Mouse (Mus musculus) midbrain, embryonic 14.5 days (tissue): ENCODE data around the gene Gm10322. TPM values are rescaled to one million over a fixed set of nuclear protein-coding genes. Genes with fewer than 3 reads are reported as not detected.

Experiments
- ATAC-seq: fragments of 200-750 bp; cut with Nextera tagmentation; 2 replicates; pipeline ENCODE4 v1.8.0; 2017; ENCODE audit warnings: moderate number of reproducible peaks, moderate library complexity; ENCODE audit not compliant: low FRiP score, low TSS enrichment
- DNase-seq: peaks from one replicate; pipeline ENCODE4 v3.0.0-alpha.2; 2015
- H3K27ac ChIP-seq: fragments of 300-500 bp; sonication (generic); replicated peaks from 2 replicates; pipeline ENCODE4 v1.5.1; 2014; ENCODE audit warnings: mild to moderate bottlenecking, low read depth, low read length, moderate library complexity
- H3K27me3 ChIP-seq: fragments of 300-500 bp; sonication (generic); 2 replicates; pipeline ENCODE4 v1.6.1; 2014; ENCODE audit warnings: low read length, control low read depth, mixed read lengths; ENCODE audit not compliant: control insufficient read depth, insufficient read depth
- H3K36me3 ChIP-seq: fragments of 300-500 bp; sonication (generic); 2 replicates; pipeline ENCODE4 v1.6.1; 2014; ENCODE audit warnings: low read length, control low read depth; ENCODE audit not compliant: control insufficient read depth, insufficient read depth
- H3K4me1 ChIP-seq: fragments of 300-500 bp; sonication (generic); 2 replicates; pipeline ENCODE4 v1.6.1; 2014; ENCODE audit warnings: mild to moderate bottlenecking, antibody characterized with exemption, low read length, control low read depth; ENCODE audit not compliant: control insufficient read depth, insufficient read depth
- H3K4me2 ChIP-seq: fragments of 300-500 bp; sonication (generic); 2 replicates; pipeline ENCODE4 v1.6.1; 2014; ENCODE audit warnings: mild to moderate bottlenecking, low read length, moderate library complexity
- H3K4me3 ChIP-seq: fragments of 300-500 bp; sonication (generic); replicated peaks from 2 replicates; pipeline ENCODE4 v1.5.1; 2014; ENCODE audit warnings: low read depth, low read length
- H3K9ac ChIP-seq: fragments of 300-500 bp; sonication (generic); replicated peaks from 2 replicates; pipeline ENCODE4 v1.6.1; 2014; ENCODE audit warnings: mild to moderate bottlenecking, low read length, moderate library complexity
- H3K9me3 ChIP-seq: fragments of 300-500 bp; sonication (generic); 2 replicates; pipeline ENCODE4 v1.6.1; 2016; ENCODE audit warnings: low read length, control low read depth, mixed read lengths; ENCODE audit not compliant: control insufficient read depth
- WGBS: fragments of 180-500 bp; shearing (Covaris S2); extraction: QIAGEN DNeasy Blood & Tissue Kit; methylation state at CpG from one replicate; pipeline ENCODE4 v1.1.7; 2014; 5-methylcytosine and 5-hydroxymethylcytosine counted together
- polyA plus RNA-seq: library from polyadenylated mRNA; unstranded; fragments of >200 nt; fragmentation: Nextera tagmentation; extraction: Ambion mirVana; gene quantifications from 2 replicates; pipeline ENCODE4 v1.2.1, GENCODE M21; 2014

Gene Gm10322
- polyA plus RNA-seq, 1 experiment from 2014 or later: not detected

GRCm38 (mm10) chr10:59636751-59637533 lies 21.1 kb downstream of the Gm10322 start:
- H3K4me3 ChIP-seq: no peak overlapping the region
- WGBS: 75% methylated on average over 16 of the region's 16 CpGs
- H3K27me3 ChIP-seq: no peaks in the 10 kb centered on the region; the same call in 1 of the 2 replicates
- H3K36me3 ChIP-seq: no peaks in the 10 kb centered on the region
- H3K27ac ChIP-seq: no peak overlapping the region
- H3K4me2 ChIP-seq: no peak overlapping the region
- DNase-seq (no peak), ATAC-seq (no peak)
- no peaks in the 10 kb centered on the region; the same call in 1 of the 2 replicates for H3K9me3 ChIP-seq
- no peak overlapping the region for H3K9ac ChIP-seq
- H3K4me1 ChIP-seq: no peaks in the 10 kb centered on the region

- Histone ChIP-seq H3K36me3 (no peaks in the 10 kb centered on the region), H3K27me3 (no peaks in the 10 kb centered on the region; the same call in 1 of the 2 replicates), H3K9ac (no peak overlapping the region), H3K4me2 (no peak overlapping the region), H3K4me1 (no peaks in the 10 kb centered on the region), H3K27ac (no peak overlapping the region), H3K4me3 (no peak overlapping the region), H3K9me3 (no peaks in the 10 kb centered on the region; the same call in 1 of the 2 replicates)
- no peak for ATAC-seq
- no peak for DNase-seq
- WGBS: 83% methylated on average over 7 of the region's 7 CpGs
Measured at GRCm38 (mm10) chr10:59637596-59638124, 21.8 kb downstream of the Gm10322 start.

GRCm38 (mm10) chr10:59638576-59638975 lies 22.7 kb downstream of the Gm10322 start:
- no peak overlapping the region for H3K4me2 ChIP-seq
- no peaks in the 10 kb centered on the region for H3K4me1 ChIP-seq
- H3K27me3 ChIP-seq: no peaks in the 10 kb centered on the region; the same call in 1 of the 2 replicates
- WGBS: 64% methylated on average over 6 of the region's 6 CpGs
- no peak overlapping the region for H3K27ac ChIP-seq
- H3K9me3 ChIP-seq: no peaks in the 10 kb centered on the region; the same call in 1 of the 2 replicates
- DNase-seq (no peak), ATAC-seq (no peak)
- no peak overlapping the region for H3K4me3 ChIP-seq
- no peak overlapping the region for H3K9ac ChIP-seq
- H3K36me3 ChIP-seq: no peaks in the 10 kb centered on the region

GRCm38 (mm10) chr10:59642659-59643377 lies 27.0 kb downstream of the Gm10322 start:
- Histone ChIP-seq H3K9me3 (no peaks in the 10 kb centered on the region), H3K4me2 (no peak overlapping the region), H3K9ac (no peak overlapping the region), H3K27me3 (no peaks in the 10 kb centered on the region; the same call in 1 of the 2 replicates), H3K27ac (no peak overlapping the region), H3K36me3 (no peaks in the 10 kb centered on the region), H3K4me1 (no peaks in the 10 kb centered on the region), H3K4me3 (no peak overlapping the region)
- no peak for DNase-seq
- ATAC-seq: no peak
- 87% methylated on average over 8 of the region's 8 CpGs for WGBS

- Histone ChIP-seq H3K4me3 (no peak overlapping the region), H3K4me1 (no peaks in the 10 kb centered on the region), H3K27ac (no peak overlapping the region), H3K4me2 (no peak overlapping the region), H3K36me3 (no peaks in the 10 kb centered on the region), H3K9me3 (no peaks in the 10 kb centered on the region), H3K9ac (no peak overlapping the region), H3K27me3 (no peaks in the 10 kb centered on the region; the same call in 1 of the 2 replicates)
- no peak for DNase-seq
- WGBS: 87% methylated on average over 9 of the region's 9 CpGs
- ATAC-seq: no peak
Measured at GRCm38 (mm10) chr10:59643645-59644044, 27.8 kb downstream of the Gm10322 start.

- 83% methylated on average over 2 of the region's 2 CpGs for WGBS
- Histone ChIP-seq H3K36me3 (no peaks in the 10 kb centered on the region), H3K9me3 (no peaks in the 10 kb centered on the region), H3K4me3 (no peak overlapping the region), H3K4me2 (no peak overlapping the region), H3K9ac (no peak overlapping the region), H3K4me1 (no peaks in the 10 kb centered on the region), H3K27me3 (no peaks in the 10 kb centered on the region), H3K27ac (no peak overlapping the region)
- no peak for ATAC-seq
- no peak for DNase-seq
Measured at GRCm38 (mm10) chr10:59644710-59645109, 28.8 kb downstream of the Gm10322 start.

- no peak for DNase-seq
- Histone ChIP-seq H3K4me2 (no peak overlapping the region), H3K27me3 (no peaks in the 10 kb centered on the region), H3K9ac (no peak overlapping the region), H3K27ac (no peak overlapping the region), H3K4me3 (no peak overlapping the region), H3K36me3 (no peaks in the 10 kb centered on the region), H3K4me1 (no peaks in the 10 kb centered on the region), H3K9me3 (no peaks in the 10 kb centered on the region)
- 86% methylated on average over 4 of the region's 4 CpGs for WGBS
- no peak for ATAC-seq
Measured at GRCm38 (mm10) chr10:59645153-59645552, 29.3 kb downstream of the Gm10322 start.

GRCm38 (mm10) chr10:59646821-59647378 lies 31.0 kb downstream of the Gm10322 start:
- WGBS: 89% methylated on average over 5 of the region's 5 CpGs
- H3K4me2 ChIP-seq: no peak overlapping the region
- no peak overlapping the region for H3K9ac ChIP-seq
- no peak overlapping the region for H3K27ac ChIP-seq
- no peaks in the 10 kb centered on the region for H3K27me3 ChIP-seq
- DNase-seq: no peak
- H3K4me1 ChIP-seq: no peaks in the 10 kb centered on the region
- no peaks in the 10 kb centered on the region for H3K36me3 ChIP-seq
- H3K9me3 ChIP-seq: no peaks in the 10 kb centered on the region
- no peak overlapping the region for H3K4me3 ChIP-seq
- no peak for ATAC-seq
